Mouse (Mus musculus) G1E (cell line): ENCODE measurements around the gene Hpse2. TPM values are rescaled to one million over a fixed set of nuclear protein-coding genes. Genes with fewer than 3 reads are reported as not detected.
A peak's percentile ranks its signal among the peaks of the same experiment; 100 is the strongest.

Experiments
- ATAC-seq: 2 replicates; pipeline ENCODE4 v1.8.0; 2016; ENCODE audit warnings: mild to moderate bottlenecking; ENCODE audit not compliant: insufficient number of reproducible peaks, poor library complexity, low FRiP score, severe bottlenecking; ENCODE audit errors: extremely low read depth
- DNase-seq: peaks from one replicate; pipeline ENCODE4 v3.0.0; 2012; ENCODE audit warnings: low spot score
- H3K27me3 ChIP-seq: 2 replicates; pipeline ENCODE4 v1.6.1; 2012; ENCODE audit warnings: mild to moderate bottlenecking, low read length, inconsistent platforms; ENCODE audit not compliant: insufficient read depth
- H3K36me3 ChIP-seq: replicated peaks from 2 replicates; pipeline ENCODE3; 2012; ENCODE audit warnings: mild to moderate bottlenecking, inconsistent platforms
- H3K4me1 ChIP-seq: 2 replicates; pipeline ENCODE4 v1.6.1; 2012; ENCODE audit warnings: low read depth, low read length, inconsistent platforms, mixed read lengths; ENCODE audit not compliant: insufficient read depth
- H3K4me3 ChIP-seq: 2 replicates; pipeline ENCODE4 v1.5.1; 2012; ENCODE audit warnings: low read depth, mild to moderate bottlenecking, inconsistent platforms, low read length, moderate library complexity, mixed read lengths
- H3K9me3 ChIP-seq: replicated peaks from 2 replicates; pipeline ENCODE4 v1.6.1; 2012; ENCODE audit warnings: inconsistent platforms
- CTCF ChIP-seq: IDR thresholded peaks from 2 replicates; pipeline ENCODE4 v1.5.1; 2012; ENCODE audit warnings: low read depth, low read length, inconsistent platforms, mixed read lengths
- GATA1 ChIP-seq: IDR thresholded peaks from 2 replicates; pipeline ENCODE4 v1.6.1; 2012; ENCODE audit warnings: borderline replicate concordance, low read length, inconsistent platforms, mixed read lengths
- GATA2 ChIP-seq: IDR thresholded peaks from 2 replicates; pipeline ENCODE4 v1.6.1; 2012; ENCODE audit warnings: low read depth, low read length, inconsistent platforms, borderline replicate concordance
- POLR2AphosphoS5 ChIP-seq: IDR thresholded peaks from 2 replicates; pipeline ENCODE4 v1.6.1; 2012; ENCODE audit warnings: low read depth, low read length, inconsistent platforms; ENCODE audit not compliant: insufficient replicate concordance
- TAL1 ChIP-seq: conservative IDR thresholded peaks from 2 replicates; pipeline ENCODE4 v1.6.1; 2012; ENCODE audit warnings: low read depth, low read length, inconsistent platforms, mixed read lengths
- polyA plus RNA-seq: library from polyadenylated mRNA; stranded (reverse); fragments of >175 nt; gene quantifications from 2 replicates; pipeline ENCODE4 v1.2.3, GENCODE M21; 2012
- total RNA-seq, 2 experiments: library from RNA; stranded (forward) in 1 of 2; stranded (reverse) in 1 of 2; fragments of 200-1000 nt in 1 of 2; fragments of >200 nt in 1 of 2; fragmentation: Nextera tagmentation in 1 of 2; gene quantifications; 2 replicates each; pipeline ENCODE4 v1.2.3; 2014 to 2017

Hpse2 gene
- total and polyA plus RNA-seq, 3 experiments = 0.16 TPM; not detected in 2

DNA sequence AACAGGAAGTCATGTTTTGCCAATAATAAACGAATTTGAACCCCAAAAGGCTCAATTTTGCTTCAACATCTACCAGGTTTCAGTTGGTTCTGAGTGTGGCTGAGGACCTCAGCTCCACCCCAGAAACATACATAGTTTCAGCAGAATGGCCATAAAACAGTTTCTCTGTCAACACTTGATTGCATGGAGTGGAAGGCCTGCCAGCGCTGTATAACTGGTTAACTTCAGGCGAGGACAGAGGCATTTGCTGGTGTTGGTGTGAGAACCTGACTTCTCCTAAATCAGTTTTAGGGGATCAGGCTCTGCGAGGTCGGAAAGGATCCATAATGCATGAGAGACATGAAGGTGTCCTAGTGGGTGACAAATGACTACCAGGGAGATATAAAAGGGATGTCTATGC, 578.0 kb downstream of the Hpse2 start:
- no peaks in the 10 kb centered on the region for H3K4me1 ChIP-seq
- H3K27me3 ChIP-seq = no peaks in the 10 kb centered on the region; the same call in none of the 2 replicates
- no peaks in the 10 kb centered on the region for H3K9me3 ChIP-seq
- H3K4me3 ChIP-seq = no peak overlapping the region
- ATAC-seq (no peak), DNase-seq (no peak)
- no peak for TF ChIP-seq CTCF
- TF ChIP-seq GATA2 = no peak
- no peak for TF ChIP-seq TAL1
- no peak for TF ChIP-seq GATA1
- no peak for TF ChIP-seq POLR2AphosphoS5
- no peaks in the 10 kb centered on the region for H3K36me3 ChIP-seq

DNA sequence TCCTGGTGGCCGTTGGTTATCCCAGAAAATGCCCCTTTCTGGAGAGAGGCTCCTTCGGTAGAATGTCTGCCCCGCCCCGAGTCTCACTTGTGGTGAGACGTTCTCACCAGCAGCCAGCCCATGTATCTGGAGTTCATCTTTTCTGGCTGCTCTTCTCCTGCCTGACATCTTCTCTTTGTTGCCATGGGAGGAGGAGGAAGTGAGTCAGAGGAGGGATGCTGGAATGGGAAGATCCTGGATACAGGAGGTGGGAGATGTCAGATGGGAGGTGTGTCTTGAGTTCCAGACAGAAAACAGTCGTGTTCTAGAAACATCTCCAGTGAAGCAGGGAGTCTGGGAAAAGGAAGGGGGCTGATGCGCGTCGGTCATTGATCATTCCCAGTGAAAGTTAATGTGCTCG, 578.7 kb downstream of the Hpse2 start:
- no peak for TF ChIP-seq CTCF
- no peak for TF ChIP-seq GATA2
- TF ChIP-seq TAL1 = no peak
- no peak for TF ChIP-seq GATA1
- TF ChIP-seq POLR2AphosphoS5 = no peak
- Histone ChIP-seq H3K9me3 (no peaks in the 10 kb centered on the region), H3K4me1 (no peaks in the 10 kb centered on the region), H3K4me3 (no peak overlapping the region), H3K27me3 (no peaks in the 10 kb centered on the region; the same call in none of the 2 replicates), H3K36me3 (no peaks in the 10 kb centered on the region)
- no peak for ATAC-seq
- DNase-seq = no peak

DNA sequence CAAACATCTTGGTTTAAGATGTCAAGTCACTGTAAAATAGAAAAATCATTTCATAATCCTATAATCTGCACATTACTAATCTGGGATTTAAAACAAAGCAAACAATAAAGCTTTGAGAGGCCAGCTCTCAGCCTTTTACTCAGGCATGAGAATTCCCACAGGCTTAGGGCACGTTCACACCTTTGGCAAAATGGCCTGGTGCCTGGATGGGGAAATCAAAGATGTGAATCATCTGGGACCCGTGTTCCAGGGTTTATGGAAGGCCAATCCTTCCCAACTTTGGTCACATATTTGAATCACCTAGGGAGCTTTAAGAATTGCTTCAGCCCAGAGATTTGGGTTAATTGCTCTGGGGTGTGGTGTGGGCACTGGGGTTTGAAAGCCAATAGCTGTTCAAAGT, 590.3 kb downstream of the Hpse2 start:
- ATAC-seq = no peak
- TF ChIP-seq POLR2AphosphoS5 (no peak), TAL1 (no peak), GATA1 (no peak), CTCF (no peak), GATA2 (no peak)

DNA sequence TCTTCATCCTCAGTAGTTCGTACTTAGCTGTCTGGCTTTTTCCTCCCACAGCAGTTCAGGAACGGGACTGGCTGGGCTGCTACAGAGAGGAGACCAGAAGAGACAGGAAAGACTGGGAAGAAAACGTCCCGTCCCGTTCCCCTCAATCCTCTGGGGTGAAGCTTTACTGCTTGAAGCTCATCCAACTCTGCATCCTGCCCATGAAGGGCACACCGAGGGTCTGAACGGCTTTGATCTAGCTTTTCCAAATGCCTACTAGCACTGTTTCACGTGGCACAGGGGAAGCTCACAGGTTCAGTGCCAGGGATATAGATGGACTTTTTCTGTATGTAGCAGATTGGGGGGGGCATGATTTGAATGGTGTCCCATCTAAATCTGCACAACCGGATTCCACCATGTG, 592.4 kb downstream of the Hpse2 start:
- H3K4me3 ChIP-seq = no peak overlapping the region
- DNase-seq (no peak), ATAC-seq (no peak)

More for the DNA sequence above, 590.3 kb downstream of the Hpse2 start:
- DNase-seq = no peak
- Histone ChIP-seq H3K4me3 (no peak overlapping the region), H3K9me3 (no peaks in the 10 kb centered on the region), H3K4me1 (peaks cover 4% of the 10 kb centered on the region; the same call in 1 of the 2 replicates), H3K27me3 (peaks cover 10% of the 10 kb centered on the region; the same call in 1 of the 2 replicates), H3K36me3 (no peaks in the 10 kb centered on the region)

DNA sequence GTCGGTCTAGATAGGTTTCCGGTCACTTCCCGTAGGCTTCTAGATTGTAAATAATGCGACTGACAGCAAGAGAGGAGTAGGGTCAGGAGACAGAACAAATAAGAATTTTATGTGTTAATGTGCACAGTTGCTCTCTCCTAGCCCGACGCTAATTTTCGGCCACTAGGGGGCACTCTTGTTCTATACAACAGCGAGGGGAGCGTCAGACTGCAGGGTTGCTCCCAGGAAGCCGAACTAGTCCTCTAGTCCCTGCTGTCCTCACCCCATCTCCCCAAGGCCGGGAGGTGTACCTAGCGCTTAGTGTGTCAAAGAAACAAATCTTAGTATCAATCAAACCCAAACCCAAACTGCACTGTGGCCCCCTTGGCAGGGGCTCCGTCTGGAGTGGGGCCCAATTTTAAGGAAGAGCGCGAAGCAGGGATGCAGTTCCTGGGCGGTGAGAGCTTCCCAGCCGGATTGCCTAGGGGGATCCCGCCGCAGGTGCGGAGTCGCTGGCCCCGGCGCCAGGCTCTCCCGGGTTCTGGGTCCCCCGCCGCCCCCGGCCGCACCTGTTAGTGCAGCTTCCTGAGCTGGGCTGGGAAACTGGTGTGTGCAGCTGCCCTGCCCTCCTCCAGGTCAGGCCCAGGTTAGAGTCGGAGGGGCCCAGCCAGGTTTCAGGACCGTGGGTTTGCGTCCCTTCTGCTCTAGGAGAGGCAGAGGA, 593.1 kb downstream of the Hpse2 start:
- peaks cover 25% of the 10 kb centered on the region for H3K27me3 ChIP-seq
- peak; percentile 68 for DNase-seq
- no peaks in the 10 kb centered on the region for H3K36me3 ChIP-seq
- H3K4me3 ChIP-seq = no peak overlapping the region
- peak; percentile 55 for TF ChIP-seq CTCF
- no peak for TF ChIP-seq GATA2
- H3K4me1 ChIP-seq = peaks cover 4% of the 10 kb centered on the region; the same call in 1 of the 2 replicates
- ATAC-seq = peak; percentile 34; the same call in 1 of the 2 replicates
- H3K9me3 ChIP-seq = no peaks in the 10 kb centered on the region

More for the DNA sequence above, 592.4 kb downstream of the Hpse2 start:
- no peaks in the 10 kb centered on the region for H3K36me3 ChIP-seq
- no peaks in the 10 kb centered on the region for H3K9me3 ChIP-seq
- peaks cover 18% of the 10 kb centered on the region for H3K27me3 ChIP-seq
- peaks cover 4% of the 10 kb centered on the region; the same call in 1 of the 2 replicates for H3K4me1 ChIP-seq
- TF ChIP-seq TAL1 = no peak
- no peak for TF ChIP-seq GATA1
- TF ChIP-seq POLR2AphosphoS5 = no peak
- TF ChIP-seq CTCF = no peak
- no peak for TF ChIP-seq GATA2

DNA sequence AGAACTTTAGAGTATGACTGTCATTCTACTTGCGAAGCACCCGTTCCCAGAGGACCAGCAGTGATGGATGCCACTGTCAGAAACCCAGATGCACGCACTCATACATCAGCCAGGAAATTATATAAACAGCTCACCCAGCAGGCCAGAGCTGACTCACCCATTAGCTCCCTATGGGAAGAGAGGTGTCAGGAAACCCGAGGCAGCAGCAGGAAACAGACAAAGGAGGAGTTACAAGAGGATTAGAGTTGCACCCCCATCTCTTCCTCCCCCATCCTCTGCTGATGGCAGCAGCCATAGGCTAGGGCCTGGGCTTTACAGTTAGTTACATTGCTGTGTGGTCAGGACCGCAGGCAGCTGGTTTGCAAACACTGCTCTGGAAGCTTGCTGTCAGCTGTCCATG, 599.8 kb downstream of the Hpse2 start:
- no peaks in the 10 kb centered on the region for H3K9me3 ChIP-seq
- peaks cover 49% of the 10 kb centered on the region for H3K27me3 ChIP-seq
- DNase-seq (no peak), ATAC-seq (no peak)
- H3K36me3 ChIP-seq = no peaks in the 10 kb centered on the region
- no peak overlapping the region for H3K4me3 ChIP-seq
- TF ChIP-seq POLR2AphosphoS5 (no peak), TAL1 (no peak), GATA1 (no peak), CTCF (no peak), GATA2 (no peak)
- no peaks in the 10 kb centered on the region for H3K4me1 ChIP-seq
